Mouse (Mus musculus) kidney, adult 2 months (tissue): ENCODE results near the gene Plekha6. TPM values are rescaled to one million over a fixed set of nuclear protein-coding genes. Genes with fewer than 3 reads are reported as not detected.

Source experiments
- DNase-seq: peaks from one replicate; pipeline ENCODE4 v3.0.0; 2021
- H3K27ac ChIP-seq: fragments of 200-500 bp; 2 replicates; pipeline ENCODE4 v1.5.1; 2012; ENCODE audit warnings: low read depth, low read length, control low read depth, inconsistent platforms; ENCODE audit not compliant: insufficient read depth
- H3K27me3 ChIP-seq: fragments of 200-500 bp; replicated peaks from 2 replicates; pipeline ENCODE4 v1.6.1; 2012; ENCODE audit warnings: mild to moderate bottlenecking, moderate library complexity, low read length, inconsistent platforms; ENCODE audit not compliant: control insufficient read depth, insufficient read depth
- H3K36me3 ChIP-seq: fragments of 200-500 bp; 2 replicates; pipeline ENCODE4 v1.6.1; 2012; ENCODE audit warnings: mild to moderate bottlenecking, moderate library complexity, low read length, inconsistent platforms; ENCODE audit not compliant: control insufficient read depth, insufficient read depth
- H3K4me1 ChIP-seq: fragments of 200-500 bp; 2 replicates; pipeline ENCODE4 v1.6.1; 2011; ENCODE audit warnings: low read length; ENCODE audit not compliant: control insufficient read depth, insufficient read depth
- H3K4me3 ChIP-seq: fragments of 200-500 bp; 2 replicates; pipeline ENCODE4 v1.5.1; 2011; ENCODE audit warnings: mild to moderate bottlenecking, low read depth, low read length, control low read depth; ENCODE audit not compliant: insufficient read depth
- CTCF ChIP-seq: fragments of 200-500 bp; conservative IDR thresholded peaks from 2 replicates; pipeline ENCODE4 v1.5.1; 2011; ENCODE audit warnings: low read depth, mild to moderate bottlenecking, control low read depth, low read length, moderate library complexity, mixed read lengths; ENCODE audit not compliant: insufficient read depth, insufficient read length
- POLR2A ChIP-seq: fragments of 200-500 bp; IDR thresholded peaks from one replicate; pipeline ENCODE4 v1.6.1; 2011; ENCODE audit warnings: low read depth, low read length, control low read depth
- WGBS: fragments of 180-500 bp; shearing (Covaris S2); methylation state at CpG from one replicate; pipeline ENCODE4 v1.1.7; 2018; 5-methylcytosine and 5-hydroxymethylcytosine counted together
- polyA plus RNA-seq: library from polyadenylated mRNA; depleted of rRNA; stranded (reverse); fragments of >200 nt; gene quantifications from 2 replicates; pipeline ENCODE4 v1.2.3, GENCODE M21; 2012

The Plekha6 gene
- polyA plus RNA-seq, 1 experiment, result 91.4 TPM

- Histone ChIP-seq H3K4me1 (no peaks in the 10 kb centered on the region; the same call in 1 of the 2 replicates), H3K36me3 (no peaks in the 10 kb centered on the region), H3K27me3 (no peaks in the 10 kb centered on the region), H3K4me3 (no peak overlapping the region), H3K27ac (peak overlapping the region; percentile 45; the same call in 1 of the 2 replicates)
- peak; percentile 78 for DNase-seq
- WGBS, result 45% methylated on average over 22 of the region's 22 CpGs
- TF ChIP-seq POLR2A, result no peak
- peak; percentile 97 for TF ChIP-seq CTCF
Measured at GRCm38 (mm10) chr1:133146014-133147009, 17.7 kb upstream of the Plekha6 start.

GRCm38 (mm10) chr1:133147324-133147723 is 16.7 kb upstream of the Plekha6 start:
- no peak for DNase-seq
- WGBS, result 76% methylated on average over 5 of the region's 5 CpGs
- TF ChIP-seq CTCF (no peak), POLR2A (no peak)

GRCm38 (mm10) chr1:133148122-133148521 is 15.9 kb upstream of the Plekha6 start:
- TF ChIP-seq POLR2A, result no peak
- TF ChIP-seq CTCF, result no peak
- Histone ChIP-seq H3K4me1 (no peaks in the 10 kb centered on the region; the same call in 1 of the 2 replicates), H3K36me3 (no peaks in the 10 kb centered on the region), H3K4me3 (no peak overlapping the region), H3K27ac (no peak overlapping the region), H3K27me3 (no peaks in the 10 kb centered on the region)
- WGBS, result 94% methylated on average over 8 of the region's 8 CpGs
- no peak for DNase-seq

More at GRCm38 (mm10) chr1:133147324-133147723, 16.7 kb upstream of the Plekha6 start:
- Histone ChIP-seq H3K36me3 (no peaks in the 10 kb centered on the region), H3K4me1 (no peaks in the 10 kb centered on the region; the same call in 1 of the 2 replicates), H3K27me3 (no peaks in the 10 kb centered on the region), H3K27ac (no peak overlapping the region), H3K4me3 (no peak overlapping the region)

GRCm38 (mm10) chr1:133150556-133150955 is 13.5 kb upstream of the Plekha6 start:
- Histone ChIP-seq H3K27ac (no peak overlapping the region), H3K4me1 (no peaks in the 10 kb centered on the region; the same call in 1 of the 2 replicates), H3K4me3 (no peak overlapping the region), H3K36me3 (no peaks in the 10 kb centered on the region), H3K27me3 (no peaks in the 10 kb centered on the region)
- 87% methylated on average over 2 of the region's 2 CpGs for WGBS
- DNase-seq, result no peak
- TF ChIP-seq POLR2A (no peak), CTCF (no peak)

- DNase-seq, result no peak
- TF ChIP-seq CTCF (no peak), POLR2A (no peak)
- no peaks in the 10 kb centered on the region for H3K36me3 ChIP-seq
- H3K4me1 ChIP-seq, result no peaks in the 10 kb centered on the region
- H3K27ac ChIP-seq, result no peak overlapping the region
- 94% methylated on average over 3 of the region's 3 CpGs for WGBS
- no peak overlapping the region for H3K4me3 ChIP-seq
- no peaks in the 10 kb centered on the region for H3K27me3 ChIP-seq
Measured at GRCm38 (mm10) chr1:133152213-133152612, 11.8 kb upstream of the Plekha6 start.

GRCm38 (mm10) chr1:133155270-133155669 is 8.7 kb upstream of the Plekha6 start:
- Histone ChIP-seq H3K36me3 (no peaks in the 10 kb centered on the region), H3K27me3 (no peaks in the 10 kb centered on the region), H3K4me3 (no peak overlapping the region), H3K27ac (no peak overlapping the region), H3K4me1 (no peaks in the 10 kb centered on the region)
- no peak for DNase-seq
- WGBS, result 86% methylated on average over 6 of the region's 6 CpGs
- TF ChIP-seq CTCF, result no peak

- H3K27me3 ChIP-seq, result no peaks in the 10 kb centered on the region
- no peak overlapping the region for H3K27ac ChIP-seq
- DNase-seq, result peak; percentile 70
- no peak overlapping the region for H3K4me3 ChIP-seq
- H3K36me3 ChIP-seq, result no peaks in the 10 kb centered on the region
- H3K4me1 ChIP-seq, result no peaks in the 10 kb centered on the region
- TF ChIP-seq CTCF, result no peak
- no peak for TF ChIP-seq POLR2A
- WGBS, result 15% methylated on average over 7 of the region's 7 CpGs
Measured at GRCm38 (mm10) chr1:133159128-133159564, 4.9 kb upstream of the Plekha6 start.
